Mouse (Mus musculus) bone marrow macrophage, adult 2 months (primary cell): ENCODE data around the gene Olfr1303. TPM values are rescaled to one million over a fixed set of nuclear protein-coding genes. Genes with fewer than 3 reads are reported as not detected.

Experiments used
- H3K27ac ChIP-seq: 2 replicates; pipeline ENCODE4 v1.5.1; 2012; ENCODE audit warnings: low read depth, low read length; ENCODE audit not compliant: insufficient read depth
- H3K4me1 ChIP-seq: 2 replicates; pipeline ENCODE4 v1.6.1; 2012; ENCODE audit warnings: low read length; ENCODE audit not compliant: control insufficient read depth, insufficient read depth
- H3K4me3 ChIP-seq: 2 replicates; pipeline ENCODE4 v1.5.1; 2012; ENCODE audit warnings: mild to moderate bottlenecking, low read length, moderate library complexity; ENCODE audit not compliant: insufficient read depth
- CTCF ChIP-seq: IDR thresholded peaks from 2 replicates; pipeline ENCODE4 v1.5.1; 2012; ENCODE audit warnings: low read depth, mild to moderate bottlenecking, low read length, moderate library complexity
- POLR2A ChIP-seq: IDR thresholded peaks from 2 replicates; pipeline ENCODE4 v1.6.1; 2012; ENCODE audit warnings: mild to moderate bottlenecking, low read depth, low read length, borderline replicate concordance
- polyA plus RNA-seq: library from polyadenylated mRNA; stranded (reverse); fragments of >200 nt; gene quantifications from 2 replicates; pipeline ENCODE4 v1.2.4, GENCODE M21; 2012; ENCODE audit not compliant: missing spikeins, insufficient read depth, insufficient read length

The Olfr1303 gene
- not detected in 2 replicates for polyA plus RNA-seq

- TF ChIP-seq POLR2A (no peak), CTCF (no peak)
- Histone ChIP-seq H3K27ac (no peak within 1 kb of the TSS), H3K4me1 (no peaks in the 10 kb centered on the region), H3K4me3 (no peak within 1 kb of the TSS)
Observed at GRCm38 (mm10) chr2:111820240-111820639, at the start of gene Olfr1303. Olfr1303 (minus strand) TSS chr2:111820340.

GRCm38 (mm10) chr2:111812936-111813335 is 7.2 kb downstream of the Olfr1303 start:
- H3K4me1 ChIP-seq: no peaks in the 10 kb centered on the region
- H3K4me3 ChIP-seq: no peak overlapping the region
- TF ChIP-seq CTCF (no peak), POLR2A (no peak)
- no peak overlapping the region for H3K27ac ChIP-seq

GRCm38 (mm10) chr2:111777129-111777528 is 43.0 kb downstream of the Olfr1303 start, which contains the start of gene Olfr1302:
Olfr1302 (plus strand) TSS chr2:111777429.
- Histone ChIP-seq H3K27ac (no peak within 1 kb of the TSS), H3K4me3 (no peak within 1 kb of the TSS), H3K4me1 (no peaks in the 10 kb centered on the region)
- no peak for TF ChIP-seq POLR2A
- TF ChIP-seq CTCF: no peak

Other genes with a start within 250 kb of the Olfr1303 start
- 0.33 TPM in 1 of 2 replicates, not detected in the other for gene Olfr1297, start 193.8 kb downstream of the Olfr1303 start, polyA plus RNA-seq
- gene Olfr1298, start 171.1 kb downstream of the Olfr1303 start, polyA plus RNA-seq: not detected in 2 replicates
- not detected in 2 replicates for gene Olfr1299, start 158.9 kb downstream of the Olfr1303 start, polyA plus RNA-seq
- not detected in 2 replicates for gene Olfr1301, start 69.3 kb downstream of the Olfr1303 start, polyA plus RNA-seq
- not detected in 2 replicates for gene Olfr1302, start 42.9 kb downstream of the Olfr1303 start, polyA plus RNA-seq
- gene Olfr1305, start 56.8 kb upstream of the Olfr1303 start, polyA plus RNA-seq: not detected in 2 replicates
- not detected in 2 replicates for gene Olfr1306, start 95.9 kb upstream of the Olfr1303 start, polyA plus RNA-seq
- gene Olfr1307, start 129.1 kb upstream of the Olfr1303 start, polyA plus RNA-seq: 0.05 and 0.11 TPM in 2 replicates
- gene Olfr1308, start 144.6 kb upstream of the Olfr1303 start, polyA plus RNA-seq: not detected in 2 replicates
- gene Olfr1309, start 169.9 kb upstream of the Olfr1303 start, polyA plus RNA-seq: not detected in 2 replicates
- gene Olfr1310, start 192.4 kb upstream of the Olfr1303 start, polyA plus RNA-seq: not detected in 2 replicates
- gene Olfr1311, start 204.1 kb upstream of the Olfr1303 start, polyA plus RNA-seq: not detected in 2 replicates
- not detected in 2 replicates for gene Olfr1312, start 229.9 kb upstream of the Olfr1303 start, polyA plus RNA-seq